Mouse (Mus musculus) kidney, adult 18-20 months (tissue): ENCODE measurements around the gene R3hdm2.
A peak's percentile ranks its signal among the peaks of the same experiment; 100 is the strongest.

Source experiments
- DNase-seq: peaks from one replicate; pipeline ENCODE4 v3.0.0; 2021

The R3hdm2 gene

GRCm38 (mm10) chr10:127380251-127380691 lies at the start of gene R3hdm2:
Gene R3hdm2, plus strand, starts transcription at chr10:127380327.
- peak; percentile 91 for DNase-seq

DNA sequence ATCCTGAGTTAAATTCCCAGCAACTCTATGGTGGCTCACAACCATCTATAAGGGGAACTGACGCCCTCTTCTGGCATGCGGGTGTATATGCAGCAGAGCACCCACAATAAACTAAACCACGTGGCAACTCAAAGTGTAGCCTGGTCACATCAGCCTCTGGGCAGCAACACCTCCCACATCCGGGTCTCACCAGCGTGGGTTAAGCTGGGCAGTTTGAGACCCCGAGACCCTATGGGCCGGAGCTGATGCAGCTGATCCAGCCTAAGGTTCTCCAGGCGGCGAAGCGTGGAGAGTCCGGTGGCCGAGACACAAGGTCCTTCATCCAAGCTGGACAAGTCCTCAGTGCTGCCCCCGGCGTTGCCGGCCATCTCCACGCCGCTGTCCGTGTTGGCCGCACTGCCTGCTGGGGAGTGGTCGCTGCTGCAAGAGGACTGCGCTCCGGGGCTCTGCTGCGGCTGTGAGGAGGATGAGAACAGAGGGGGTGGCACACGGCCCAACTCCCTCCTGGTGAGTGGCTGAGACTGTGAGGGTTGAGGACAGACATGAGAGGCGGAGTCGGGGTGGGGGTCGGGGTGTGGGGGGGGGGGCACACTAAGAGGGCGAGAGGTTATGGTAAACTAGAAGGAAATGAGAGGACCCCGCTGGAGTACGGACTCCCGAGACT lies 47.8 kb upstream of the R3hdm2 start:
- DNase-seq, result no peak

DNA sequence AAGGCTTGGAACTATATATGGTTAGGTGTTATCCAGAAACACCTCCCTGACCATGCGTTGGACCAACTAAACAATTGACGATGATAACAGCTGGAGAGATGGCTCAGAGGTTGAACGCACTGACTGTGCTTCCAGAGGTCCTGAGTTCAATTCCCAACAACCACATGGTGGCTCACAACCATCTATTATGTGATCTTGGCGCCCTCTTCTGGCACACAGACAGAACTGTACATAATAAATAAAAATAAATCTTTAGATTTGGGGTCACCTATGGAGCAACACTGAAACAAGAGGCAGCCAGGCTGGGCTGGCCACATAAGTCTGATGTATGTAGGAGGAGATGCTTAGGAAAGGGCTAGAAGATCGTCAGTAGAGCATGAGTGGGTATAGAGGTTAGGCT lies 47.0 kb upstream of the R3hdm2 start:
- no peak for DNase-seq

GRCm38 (mm10) chr10:127335271-127335670 lies 44.9 kb upstream of the R3hdm2 start:
- no peak for DNase-seq

DNA sequence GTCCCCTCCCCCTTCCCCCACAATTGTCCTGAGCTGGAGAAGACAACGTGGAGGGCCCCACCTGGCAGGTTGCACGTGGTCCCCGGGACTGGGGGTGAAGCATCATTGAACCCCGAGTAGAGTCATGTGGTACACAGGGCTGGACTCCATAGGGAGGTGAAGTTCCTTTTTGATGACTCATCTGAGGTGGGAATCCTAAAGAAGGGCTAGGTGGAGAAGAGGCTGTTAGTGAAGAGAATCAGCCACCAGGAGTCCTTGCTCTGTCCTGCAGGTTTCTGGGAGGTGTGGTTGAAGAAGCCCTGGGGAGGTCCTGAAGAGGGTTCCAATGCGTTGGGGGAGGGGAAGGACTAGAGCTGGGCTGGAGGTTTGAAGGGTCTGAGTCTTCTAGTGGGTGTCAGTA lies 43.2 kb upstream of the R3hdm2 start:
- no peak for DNase-seq

- DNase-seq, result no peak
Observed at GRCm38 (mm10) chr10:127337536-127338099, 42.5 kb upstream of the R3hdm2 start.

- DNase-seq, result peak; percentile 89
Observed at GRCm38 (mm10) chr10:127338930-127339682, 41.0 kb upstream of the R3hdm2 start.

DNA sequence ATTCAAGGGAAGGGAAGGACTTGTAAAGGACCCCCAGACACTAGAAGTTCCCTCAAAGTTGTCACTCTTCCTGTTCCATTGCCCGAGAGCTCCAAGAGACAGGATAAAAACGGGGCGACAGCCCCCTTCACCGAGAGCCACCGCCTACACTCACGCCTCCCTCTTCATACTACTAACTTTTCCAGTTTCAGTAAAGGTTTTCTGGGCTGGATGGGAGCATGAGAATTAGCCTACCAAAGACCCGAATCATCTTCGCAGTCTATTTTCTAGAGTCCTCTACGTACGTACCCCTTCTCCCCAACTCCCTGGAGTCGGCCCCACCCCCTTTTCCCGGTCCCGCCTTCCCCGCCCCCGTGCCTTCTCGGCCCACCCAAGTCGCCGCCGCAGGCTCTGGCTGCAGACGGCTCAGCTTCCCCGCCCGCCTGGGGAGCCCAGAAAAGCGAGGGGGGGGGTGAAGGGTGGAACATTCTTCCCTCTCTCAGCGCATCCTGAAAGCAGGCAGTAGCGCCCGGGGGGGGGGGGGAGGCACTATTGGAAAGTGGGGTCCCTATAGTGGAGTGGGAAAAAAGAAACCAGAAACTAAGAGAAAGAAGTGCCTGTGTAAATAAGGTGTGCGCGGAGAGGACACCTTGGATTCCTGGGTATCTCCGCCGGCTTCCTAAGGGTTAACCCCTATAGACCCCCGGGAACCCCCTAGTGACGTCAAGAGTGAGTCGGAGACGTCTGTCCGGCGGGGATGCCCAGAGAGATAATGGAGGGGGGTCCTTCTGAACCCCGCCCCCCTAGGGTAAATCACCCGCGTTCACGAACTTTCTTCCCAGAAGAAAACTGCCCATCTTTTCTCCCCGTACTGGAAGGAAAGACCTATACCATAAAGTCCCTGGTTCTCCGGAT lies 40.2 kb upstream of the R3hdm2 start:
- peak; percentile 32 for DNase-seq

DNA sequence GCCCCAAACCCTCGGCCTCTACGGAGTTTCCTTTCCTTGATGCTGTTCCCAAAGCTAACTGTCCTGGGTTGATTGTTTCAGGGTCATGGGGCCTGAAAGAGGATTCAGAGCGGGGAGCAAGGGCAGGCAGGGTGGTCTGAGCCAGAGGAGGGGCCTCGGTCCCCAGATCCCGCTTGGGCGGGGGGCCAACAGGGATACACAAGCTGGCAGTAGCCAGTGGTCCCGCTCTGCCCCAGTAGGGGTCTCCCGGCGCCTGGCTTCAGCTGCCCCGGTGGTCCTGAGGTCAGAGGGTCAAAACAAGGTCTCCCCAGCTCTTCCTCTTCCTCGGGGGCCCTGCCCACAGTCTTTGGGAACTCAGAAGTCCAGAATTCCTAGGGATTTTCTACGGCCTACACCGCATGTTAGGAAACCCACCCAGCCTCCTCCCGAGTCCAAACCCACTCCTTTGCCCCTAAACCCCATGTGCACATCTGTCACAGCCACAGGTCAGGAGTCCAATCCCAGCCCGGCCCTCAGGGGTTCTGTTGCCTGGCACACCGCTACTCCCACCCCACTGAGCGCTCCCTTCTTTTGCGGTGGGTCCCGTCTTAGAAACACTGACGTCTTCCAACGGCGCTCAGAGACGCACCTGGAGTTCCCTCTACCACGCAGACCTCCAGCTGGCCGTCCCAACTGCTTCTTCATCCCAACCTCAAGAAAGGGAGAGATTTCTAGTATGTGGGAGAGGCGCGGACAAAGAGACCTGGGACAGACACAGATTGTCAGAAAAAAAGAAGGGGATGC lies 39.4 kb upstream of the R3hdm2 start:
- no peak for DNase-seq

GRCm38 (mm10) chr10:127341360-127341690 lies 38.8 kb upstream of the R3hdm2 start:
- no peak for DNase-seq

DNA sequence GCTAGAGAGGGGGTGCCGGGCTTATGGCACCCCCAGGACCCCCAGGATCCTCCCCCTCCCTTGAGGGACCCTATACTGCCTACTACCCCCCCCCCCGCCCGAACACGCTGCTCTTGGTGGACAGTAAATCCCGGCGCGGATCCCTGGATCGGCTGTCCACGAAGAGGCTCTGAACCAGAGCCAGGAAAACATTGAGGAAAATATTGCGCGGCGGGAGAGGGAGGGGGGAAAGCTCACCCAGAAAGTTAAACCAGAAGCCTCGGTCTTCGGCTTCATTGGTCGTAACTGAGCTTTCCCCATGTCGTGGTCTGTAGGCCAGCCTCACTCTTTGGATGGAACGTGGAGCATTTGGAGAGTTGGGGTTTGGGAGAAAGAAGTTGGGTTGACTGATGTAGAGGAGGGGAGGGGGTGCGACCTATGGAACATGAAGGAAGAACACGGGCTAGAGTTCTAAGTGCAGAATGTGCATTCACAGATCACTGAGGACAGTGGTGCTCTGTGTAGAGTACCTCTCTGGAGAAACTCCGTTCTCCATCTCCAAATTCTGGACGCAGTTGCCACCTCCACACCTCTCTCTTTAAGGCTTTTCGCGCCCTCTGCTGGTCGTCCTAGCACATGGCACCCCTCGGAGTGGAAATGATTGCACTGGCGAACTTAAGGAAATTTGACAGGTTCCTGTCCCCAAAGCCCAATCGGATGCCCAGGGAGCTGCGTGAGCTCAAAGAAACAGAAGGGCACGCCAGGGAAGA lies 38.1 kb upstream of the R3hdm2 start, which contains the start of gene Gli1:
Gli1 (minus strand) TSS at position 84 of the 749 bp plus-strand sequence.
- peak; percentile 85 for DNase-seq

GRCm38 (mm10) chr10:127343029-127343428 lies 37.1 kb upstream of the R3hdm2 start:
- no peak for DNase-seq

GRCm38 (mm10) chr10:127346173-127346572 lies 34.0 kb upstream of the R3hdm2 start:
- DNase-seq, result no peak

DNA sequence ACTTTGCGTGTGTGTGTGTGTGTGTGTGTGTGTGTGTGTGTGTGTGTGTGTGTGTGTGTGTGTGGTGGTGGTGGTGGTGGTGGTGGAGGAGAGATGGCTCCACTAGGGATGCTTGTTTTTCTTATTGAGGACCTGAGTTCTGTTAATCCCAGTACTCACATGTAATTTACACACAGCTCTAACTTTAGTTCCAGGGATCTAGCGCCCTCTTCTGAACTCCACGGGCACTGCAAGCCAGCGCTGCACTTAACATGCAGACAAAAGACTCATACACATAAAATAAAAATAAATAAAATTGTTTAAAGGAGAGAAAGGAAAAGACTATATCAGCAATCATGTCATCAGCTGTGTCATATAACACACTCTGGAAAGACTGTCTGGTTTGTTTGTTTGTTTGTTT lies 31.2 kb upstream of the R3hdm2 start:
- DNase-seq, result no peak

GRCm38 (mm10) chr10:127349810-127350209 lies 30.3 kb upstream of the R3hdm2 start:
- DNase-seq, result no peak

DNA sequence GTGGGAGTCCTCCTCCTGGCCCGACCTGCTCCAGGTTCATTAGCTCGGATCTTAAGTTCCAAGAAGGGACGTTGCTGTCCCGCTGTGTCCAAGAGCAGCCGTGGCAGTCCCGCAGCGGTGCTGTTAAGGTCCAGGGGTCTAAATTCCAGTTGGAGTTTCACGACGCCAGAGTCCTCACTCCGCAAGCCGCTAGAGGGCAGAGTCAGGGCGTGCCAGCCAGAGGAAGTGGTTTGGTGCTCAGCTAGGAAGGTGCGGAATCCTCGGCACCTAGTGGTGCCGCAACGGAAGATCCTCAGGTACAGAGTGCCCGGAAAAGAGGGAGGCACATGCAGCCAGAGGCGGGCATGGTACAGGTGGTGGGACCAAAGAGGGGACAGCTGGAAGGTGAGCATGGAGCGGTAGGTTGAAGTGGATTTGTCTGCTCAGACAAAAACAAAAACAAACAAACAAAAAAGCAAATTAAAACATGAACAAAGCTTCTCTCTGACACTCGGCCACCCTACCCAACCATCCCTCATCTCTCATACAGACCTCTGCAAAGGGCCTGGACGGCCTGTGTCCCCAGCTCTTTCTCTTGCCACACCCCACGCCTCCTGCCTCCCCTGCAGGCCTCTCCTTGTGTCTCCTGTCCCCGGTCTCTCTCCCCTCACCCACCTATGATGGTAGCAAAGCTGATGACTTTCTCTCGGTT lies 29.4 kb upstream of the R3hdm2 start:
- peak; percentile 79 for DNase-seq

GRCm38 (mm10) chr10:127351285-127351595 lies 28.9 kb upstream of the R3hdm2 start:
- DNase-seq, result no peak

GRCm38 (mm10) chr10:127351719-127352118 lies 28.4 kb upstream of the R3hdm2 start:
- no peak for DNase-seq

DNA sequence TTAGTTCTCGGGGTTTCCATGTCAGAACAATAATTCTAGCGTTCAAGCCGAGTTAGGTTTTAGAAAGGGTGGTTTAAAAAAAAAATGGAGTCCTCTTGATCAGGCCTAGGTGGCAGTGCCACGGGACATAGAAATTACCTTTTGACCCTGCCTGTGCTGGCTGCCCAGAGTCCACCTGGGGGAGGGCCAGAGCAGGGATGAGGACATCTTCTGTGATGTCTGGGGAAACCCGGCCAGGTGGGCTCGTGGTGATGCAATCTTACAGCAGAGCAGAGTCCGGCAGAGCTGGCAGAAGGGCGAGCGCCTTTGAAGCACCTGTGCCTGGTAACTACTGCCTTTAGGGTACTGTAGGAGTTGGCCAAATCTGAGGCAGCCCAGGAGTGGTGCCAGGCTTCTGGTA lies 27.9 kb upstream of the R3hdm2 start:
- DNase-seq, result no peak

DNA sequence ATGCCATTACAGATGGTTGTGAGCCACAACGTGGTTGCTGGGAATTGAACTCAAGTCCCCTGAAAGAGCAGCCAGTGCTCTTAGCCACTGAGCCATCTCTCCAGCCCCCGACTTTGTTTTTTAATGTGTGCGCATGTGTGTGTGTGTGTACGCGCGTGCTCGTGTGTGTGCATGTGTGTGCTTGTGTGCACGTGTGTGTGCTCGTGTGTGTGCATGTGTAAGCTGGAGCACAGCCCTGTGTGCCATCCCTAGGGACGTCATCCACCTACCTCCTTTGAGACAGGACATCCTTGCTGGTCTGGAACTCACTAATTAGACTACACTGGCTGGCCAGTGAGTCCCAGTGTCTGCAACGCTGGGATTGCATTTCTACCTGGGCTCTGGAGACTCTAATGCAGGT lies 27.4 kb upstream of the R3hdm2 start:
- no peak for DNase-seq
